Mouse (Mus musculus): ENCODE measurements around the gene Anapc1. TPM values are rescaled to one million over a fixed set of nuclear protein-coding genes. Genes with fewer than 3 reads are reported as not detected.

Gene Anapc1
- polyA plus RNA-seq, 1 experiment: 16.3 TPM

DNA sequence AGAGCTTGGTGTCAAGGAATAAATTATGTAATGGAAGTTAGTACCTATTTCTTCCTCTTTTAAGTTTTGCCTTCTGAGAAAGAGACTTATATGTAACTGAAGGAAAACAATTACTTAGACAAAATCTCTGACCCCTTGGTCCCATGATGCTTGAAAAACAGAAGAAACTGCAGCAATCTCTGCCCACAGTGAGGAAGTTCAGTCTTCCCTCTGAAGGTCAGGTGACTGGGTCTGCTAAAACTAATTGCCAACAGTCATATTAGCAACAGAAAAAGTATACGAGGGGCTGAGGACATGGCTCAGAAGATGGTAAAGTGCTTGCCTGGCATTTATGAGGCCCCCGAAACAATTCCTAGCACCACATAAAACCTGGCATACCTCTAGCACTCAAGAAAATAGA, 32.2 kb upstream of the Anapc1 start:
- Histone ChIP-seq H3K36me3 (replicated peaks; ENCODE audit: low read length) (no peaks in the 10 kb centered on the region), H3K27me3 (replicated peaks) (peaks cover 19% of the 10 kb centered on the region), H3K4me3 (replicated peaks) (no peak overlapping the region), H3K9me3 (peaks cover 11% of the 10 kb centered on the region), H3K4me1 (peaks cover 4% of the 10 kb centered on the region; the same call in 1 of the 2 replicates)
- TF ChIP-seq FLI1 (IDR thresholded peaks at IDR 0.05; ENCODE audit: low read length) (no peak), GATA1 (IDR thresholded peaks at IDR 0.05; ENCODE audit: borderline replicate concordance, low read length) (no peak)

DNA sequence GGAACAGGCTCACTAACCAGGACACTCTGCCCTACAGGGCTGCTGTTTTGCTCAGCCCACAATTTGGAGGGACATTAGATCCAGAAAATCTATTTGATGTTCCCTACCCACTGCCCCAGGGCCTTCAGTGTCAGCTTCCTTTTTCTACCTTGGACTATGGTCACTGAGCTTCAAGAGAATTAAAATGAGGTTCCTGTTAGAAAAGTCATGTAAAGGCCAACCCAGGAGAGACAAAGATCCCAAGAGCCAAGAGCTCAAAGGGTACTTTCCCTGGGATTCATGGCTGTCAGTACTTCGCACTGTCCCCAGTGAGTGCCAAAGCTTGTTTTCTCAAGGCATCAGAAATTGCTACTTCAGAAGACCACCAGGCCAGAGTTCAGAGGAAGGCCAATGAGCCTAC, 28.8 kb upstream of the Anapc1 start:
- Histone ChIP-seq H3K4me1 (peaks cover 4% of the 10 kb centered on the region; the same call in 1 of the 2 replicates), H3K27me3 (replicated peaks) (peaks cover 25% of the 10 kb centered on the region), H3K9me3 (peaks cover 4% of the 10 kb centered on the region), H3K36me3 (replicated peaks; ENCODE audit: low read length) (no peaks in the 10 kb centered on the region), H3K4me3 (replicated peaks) (no peak overlapping the region)
- TF ChIP-seq FLI1 (IDR thresholded peaks at IDR 0.05; ENCODE audit: low read length) (no peak), GATA1 (IDR thresholded peaks at IDR 0.05; ENCODE audit: borderline replicate concordance, low read length) (no peak)

DNA sequence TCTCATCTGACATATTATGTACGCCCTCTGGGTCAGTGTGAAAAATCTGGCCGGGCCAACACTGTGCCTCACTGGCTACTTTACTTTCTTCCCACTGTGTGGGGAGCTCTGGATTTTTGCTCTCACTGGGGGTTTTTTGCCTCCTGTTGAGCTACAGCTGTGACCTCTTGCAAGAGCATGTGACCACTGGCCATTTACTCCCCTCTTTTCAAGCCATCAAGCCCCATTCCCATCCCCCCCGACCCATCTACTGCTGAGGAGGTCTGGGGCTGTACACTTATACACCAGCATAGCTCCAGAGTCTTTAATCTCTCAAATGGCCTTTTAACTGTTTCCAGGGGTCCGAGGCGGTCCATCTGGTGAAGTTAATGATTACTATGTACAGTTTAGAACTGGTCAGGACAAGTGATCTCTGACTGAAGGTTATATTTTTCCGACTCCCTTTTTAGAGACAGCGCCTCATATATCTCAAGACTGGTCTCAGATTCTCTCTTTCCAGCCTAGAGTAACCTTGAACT, 27.6 kb upstream of the Anapc1 start:
- no peak for TF ChIP-seq FLI1 (IDR thresholded peaks at IDR 0.05; ENCODE audit: low read length)
- no peak for TF ChIP-seq GATA1 (IDR thresholded peaks at IDR 0.05; ENCODE audit: borderline replicate concordance, low read length)
- Histone ChIP-seq H3K27me3 (replicated peaks) (peaks cover 30% of the 10 kb centered on the region), H3K4me1 (peaks cover 4% of the 10 kb centered on the region; the same call in 1 of the 2 replicates), H3K36me3 (replicated peaks; ENCODE audit: low read length) (no peaks in the 10 kb centered on the region), H3K9me3 (no peaks in the 10 kb centered on the region), H3K4me3 (replicated peaks) (no peak overlapping the region)

DNA sequence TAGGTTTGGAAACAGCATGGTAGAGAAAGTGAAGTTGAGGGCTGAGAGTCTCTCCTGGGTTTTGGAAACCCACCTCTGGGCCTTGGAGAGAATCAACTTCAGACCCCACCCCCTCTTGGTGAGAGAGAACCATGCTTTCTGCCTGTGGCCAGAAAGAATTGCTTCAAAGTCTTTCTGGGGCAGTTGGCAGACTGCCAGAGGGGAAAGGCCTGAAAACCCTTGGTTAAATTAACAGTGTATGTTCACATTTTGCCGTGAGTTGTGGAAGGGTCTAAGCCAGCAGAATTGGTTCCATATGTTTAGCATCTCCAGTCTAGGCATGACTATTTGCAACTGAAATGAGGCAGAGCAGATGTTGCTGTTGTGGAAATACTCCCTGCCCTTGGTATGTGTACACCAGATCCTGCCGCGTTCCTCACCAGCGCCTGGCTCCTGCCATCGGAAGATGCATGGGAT, 26.4 kb upstream of the Anapc1 start:
- Histone ChIP-seq H3K36me3 (replicated peaks; ENCODE audit: low read length) (no peaks in the 10 kb centered on the region), H3K9me3 (no peaks in the 10 kb centered on the region), H3K27me3 (replicated peaks) (peaks cover 28% of the 10 kb centered on the region), H3K4me3 (replicated peaks) (no peak overlapping the region), H3K4me1 (peaks cover 4% of the 10 kb centered on the region; the same call in 1 of the 2 replicates)
- TF ChIP-seq GATA1 (IDR thresholded peaks at IDR 0.05; ENCODE audit: borderline replicate concordance, low read length) (no peak), FLI1 (IDR thresholded peaks at IDR 0.05; ENCODE audit: low read length) (no peak)

DNA sequence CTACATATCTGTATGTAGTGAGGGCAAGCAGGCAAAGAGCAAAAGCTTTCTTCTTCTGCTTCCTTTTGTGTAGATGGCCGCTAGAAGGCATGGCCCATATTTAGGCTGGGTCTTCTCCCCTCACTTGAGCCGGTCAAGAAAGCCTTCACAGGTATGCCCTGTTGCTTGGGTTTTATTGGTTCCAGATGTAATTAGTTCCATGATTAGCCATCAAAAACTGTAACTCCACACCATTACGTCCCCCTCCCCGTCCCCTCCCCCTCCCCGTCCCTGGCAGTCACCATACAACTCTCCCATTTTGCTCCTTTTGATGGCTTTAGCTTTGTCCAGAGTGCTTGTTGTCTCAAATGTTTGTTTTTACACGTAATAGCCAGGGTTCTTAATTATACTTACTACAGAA, 25.7 kb upstream of the Anapc1 start:
- Histone ChIP-seq H3K9me3 (no peaks in the 10 kb centered on the region), H3K4me1 (peaks cover 4% of the 10 kb centered on the region; the same call in 1 of the 2 replicates), H3K27me3 (replicated peaks) (peaks cover 28% of the 10 kb centered on the region), H3K36me3 (replicated peaks; ENCODE audit: low read length) (no peaks in the 10 kb centered on the region), H3K4me3 (replicated peaks) (no peak overlapping the region)
- TF ChIP-seq FLI1 (IDR thresholded peaks at IDR 0.05; ENCODE audit: low read length) (no peak), GATA1 (IDR thresholded peaks at IDR 0.05; ENCODE audit: borderline replicate concordance, low read length) (no peak)

DNA sequence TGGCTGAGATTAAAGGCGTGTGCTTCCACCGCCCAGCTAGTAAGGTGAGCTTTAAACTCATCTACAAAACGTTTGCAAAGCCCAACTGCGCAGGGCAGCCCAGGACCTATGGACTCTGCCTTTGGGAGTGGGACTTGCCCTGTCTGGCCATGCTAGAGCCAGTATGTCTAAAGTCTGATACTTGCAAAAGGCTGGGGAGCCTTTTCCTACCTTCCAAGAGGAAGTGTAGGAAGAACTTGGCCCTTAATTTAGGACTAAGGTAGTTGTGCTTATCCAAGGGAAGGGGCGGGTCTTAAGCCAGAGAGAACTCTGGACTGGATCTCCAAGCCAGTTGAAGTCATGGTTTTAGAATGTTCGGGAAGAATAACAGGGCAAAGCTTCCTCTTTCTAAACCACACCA, 23.4 kb upstream of the Anapc1 start:
- TF ChIP-seq FLI1 (IDR thresholded peaks at IDR 0.05; ENCODE audit: low read length) (no peak), GATA1 (IDR thresholded peaks at IDR 0.05; ENCODE audit: borderline replicate concordance, low read length) (no peak)

DNA sequence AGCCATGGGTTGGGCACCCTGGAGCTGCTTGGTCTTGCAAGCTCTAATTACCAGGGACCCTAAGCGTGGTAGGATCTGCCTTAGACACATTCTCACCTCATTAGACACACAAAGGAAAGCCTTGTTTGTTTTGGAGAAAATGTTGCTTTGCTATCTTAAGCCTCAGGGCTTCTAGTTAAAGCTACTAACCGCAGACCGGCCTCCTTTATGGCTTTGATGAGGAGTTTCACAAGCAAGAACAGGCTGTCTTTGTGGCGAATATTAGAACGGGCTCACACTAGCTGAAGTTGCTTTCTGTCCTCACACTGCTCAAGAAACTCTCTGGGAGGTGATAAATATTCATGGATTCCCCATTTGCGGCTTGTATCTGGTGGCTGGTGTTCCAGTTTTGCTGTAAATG, 22.1 kb upstream of the Anapc1 start:
- TF ChIP-seq FLI1 (IDR thresholded peaks at IDR 0.05; ENCODE audit: low read length) (no peak), GATA1 (IDR thresholded peaks at IDR 0.05; ENCODE audit: borderline replicate concordance, low read length) (no peak)

More for the DNA sequence above, 23.4 kb upstream of the Anapc1 start:
- Histone ChIP-seq H3K9me3 (no peaks in the 10 kb centered on the region), H3K4me1 (peaks cover 3% of the 10 kb centered on the region; the same call in 1 of the 2 replicates), H3K27me3 (replicated peaks) (peaks cover 21% of the 10 kb centered on the region), H3K4me3 (replicated peaks) (no peak overlapping the region), H3K36me3 (replicated peaks; ENCODE audit: low read length) (no peaks in the 10 kb centered on the region)

DNA sequence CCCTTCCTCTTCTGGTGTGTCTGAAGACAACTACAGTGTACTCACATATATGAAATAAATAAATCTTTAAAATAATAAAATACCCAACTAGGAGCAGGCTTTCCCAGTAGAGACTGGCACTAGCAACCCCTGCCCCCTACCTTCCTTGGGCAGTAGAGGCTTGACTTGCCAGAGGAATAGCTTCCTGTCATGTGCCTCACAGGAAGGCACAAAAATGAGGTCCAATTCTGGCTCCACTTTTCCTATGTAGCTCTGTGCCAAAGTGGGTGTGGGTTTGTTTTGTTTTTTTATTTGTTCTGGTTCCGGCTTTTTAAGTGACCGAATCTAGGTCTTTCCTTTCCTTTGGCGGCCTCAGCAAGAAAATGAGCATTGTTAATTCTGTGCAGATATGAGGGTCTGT, 17.3 kb upstream of the Anapc1 start:
- Histone ChIP-seq H3K27me3 (replicated peaks) (peaks cover 37% of the 10 kb centered on the region), H3K36me3 (replicated peaks; ENCODE audit: low read length) (no peaks in the 10 kb centered on the region), H3K4me1 (peaks cover 9% of the 10 kb centered on the region), H3K4me3 (replicated peaks) (no peak overlapping the region), H3K9me3 (0 out of 2 replicates have a peak, but pooled peaks cover 5% of the 10 kb centered on the region)
- TF ChIP-seq FLI1 (IDR thresholded peaks at IDR 0.05; ENCODE audit: low read length) (no peak), GATA1 (IDR thresholded peaks at IDR 0.05; ENCODE audit: borderline replicate concordance, low read length) (no peak)

More for the DNA sequence above, 22.1 kb upstream of the Anapc1 start:
- 0 out of 2 replicates have a peak, but pooled peaks cover 5% of the 10 kb centered on the region for H3K9me3 ChIP-seq
- H3K4me3 ChIP-seq (replicated peaks): no peak overlapping the region
- no peaks in the 10 kb centered on the region for H3K36me3 ChIP-seq (replicated peaks; ENCODE audit: low read length)
- peaks cover 7% of the 10 kb centered on the region for H3K4me1 ChIP-seq
- peaks cover 24% of the 10 kb centered on the region for H3K27me3 ChIP-seq (replicated peaks)

DNA sequence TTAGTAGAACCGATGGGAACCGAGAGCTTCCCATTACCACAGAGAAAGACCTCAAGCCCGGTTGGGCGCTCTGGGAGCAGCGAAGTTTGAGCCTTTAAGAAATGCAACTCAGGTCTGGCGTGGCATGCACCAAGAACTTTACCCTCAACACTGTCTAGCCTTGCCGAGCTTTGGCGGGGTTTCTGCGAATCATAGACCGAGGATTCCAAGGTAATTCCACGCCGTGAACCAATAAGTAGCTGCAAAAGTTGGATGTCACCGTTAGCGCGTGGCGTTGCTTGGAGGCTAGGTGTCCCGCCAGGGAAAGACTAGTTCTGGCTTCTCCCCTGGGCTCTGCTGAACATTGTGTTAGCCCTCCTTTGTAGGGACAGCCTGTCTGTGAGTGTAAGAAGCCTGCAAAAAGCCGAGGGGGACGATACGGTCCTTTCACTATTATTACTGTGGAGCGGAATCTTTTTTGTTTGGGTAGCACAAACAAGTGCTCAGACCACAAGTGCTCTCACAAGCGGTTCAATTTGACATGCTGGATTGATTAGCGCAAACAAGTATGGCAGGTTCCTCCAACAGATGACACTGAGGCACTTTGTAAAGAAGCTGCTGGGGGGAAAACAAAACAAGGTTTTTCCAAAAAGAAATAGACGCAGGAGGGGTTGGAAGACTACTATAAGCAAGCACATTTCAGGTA, 12.2 kb upstream of the Anapc1 start:
- no peaks in the 10 kb centered on the region for H3K9me3 ChIP-seq
- peak overlapping the region; percentile 91 for H3K4me3 ChIP-seq (replicated peaks)
- TF ChIP-seq GATA1 (IDR thresholded peaks at IDR 0.05; ENCODE audit: borderline replicate concordance, low read length): no peak
- H3K27me3 ChIP-seq (replicated peaks): peaks cover 70% of the 10 kb centered on the region
- no peaks in the 10 kb centered on the region for H3K36me3 ChIP-seq (replicated peaks; ENCODE audit: low read length)
- peaks cover 20% of the 10 kb centered on the region for H3K4me1 ChIP-seq

DNA sequence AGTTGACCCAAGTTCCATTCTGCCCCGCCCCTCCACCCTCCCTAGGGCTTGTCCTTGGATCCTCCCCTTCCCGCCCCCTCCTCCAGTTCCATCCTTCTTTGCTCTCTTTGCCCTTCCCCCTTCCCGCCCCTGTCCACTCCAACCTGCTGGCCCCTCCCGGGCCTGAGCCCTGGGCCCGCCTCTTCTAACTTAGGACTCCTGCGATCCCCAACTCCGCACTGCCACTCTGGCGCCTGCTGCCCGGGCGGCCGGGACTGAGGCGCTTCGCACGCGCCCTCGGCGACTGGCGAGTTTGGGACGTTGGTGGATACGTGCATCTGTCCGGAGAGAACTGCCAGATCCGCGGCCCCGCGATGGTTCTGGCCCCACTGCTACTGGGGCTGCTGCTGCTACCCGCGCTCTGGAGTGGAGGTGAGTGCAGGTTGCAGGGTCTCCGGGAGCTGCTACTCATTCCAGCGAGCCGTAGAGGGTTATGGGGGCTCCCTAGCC, 11.5 kb upstream of the Anapc1 start, which contains the start of gene Mertk:
Gene Mertk (plus strand): TSS at position 264 of the 489 bp plus-strand sequence.
- Histone ChIP-seq H3K4me1 (peaks cover 20% of the 10 kb centered on the region), H3K27me3 (replicated peaks) (peaks cover 70% of the 10 kb centered on the region), H3K36me3 (replicated peaks; ENCODE audit: low read length) (no peaks in the 10 kb centered on the region), H3K9me3 (no peaks in the 10 kb centered on the region), H3K4me3 (replicated peaks) (peak within 1 kb of the TSS; percentile 91)
- TF ChIP-seq GATA1 (IDR thresholded peaks at IDR 0.05; ENCODE audit: borderline replicate concordance, low read length): no peak
- TF ChIP-seq FLI1 (IDR thresholded peaks at IDR 0.05; ENCODE audit: low read length): no peak
